Mouse (Mus musculus): ENCODE data around the gene Rad51c.

DNA sequence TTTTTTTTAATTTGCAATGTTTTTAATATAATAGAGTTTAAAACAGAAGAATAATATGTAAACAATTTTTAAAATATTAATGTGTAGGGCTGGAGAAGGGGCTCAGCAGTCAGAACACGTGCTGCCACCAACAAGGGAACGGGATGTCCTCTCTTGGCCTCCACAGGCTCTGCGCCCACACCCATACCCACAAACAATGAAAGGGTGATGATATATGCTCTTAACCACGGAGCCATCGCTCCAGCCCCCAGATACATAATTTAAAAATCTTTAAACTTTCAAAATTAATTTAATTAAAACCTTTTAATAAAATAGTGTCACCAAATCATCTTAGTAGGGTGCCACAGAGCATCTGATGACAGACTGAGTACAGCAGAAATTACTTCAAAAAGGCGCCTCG, 37.7 kb downstream of the Rad51c start:
- TF ChIP-seq CTCF (IDR thresholded peaks at IDR 0.05; ENCODE audit: extremely low read depth, insufficient read depth, low read length) (no peak), POLR2A (IDR thresholded peaks at IDR 0.05; ENCODE audit: extremely low read depth, insufficient read depth, low read length) (no peak)

Measured in cortical plate, adult 2 months (tissue).